Mouse (Mus musculus): ENCODE measurements around the gene 9130230L23Rik.

The 9130230L23Rik gene

GRCm38 (mm10) chr5:66027206-66027605 lies 23.1 kb upstream of the 9130230L23Rik start:
- TF ChIP-seq GATA4 (IDR thresholded peaks at IDR 0.05; ENCODE audit: insufficient replicate concordance, low read length), result no peak

GRCm38 (mm10) chr5:66026796-66027195 lies 22.7 kb upstream of the 9130230L23Rik start:
- no peak for TF ChIP-seq GATA4 (IDR thresholded peaks at IDR 0.05; ENCODE audit: insufficient replicate concordance, low read length)

- no peak for TF ChIP-seq GATA4 (IDR thresholded peaks at IDR 0.05; ENCODE audit: insufficient replicate concordance, low read length)
Measured at GRCm38 (mm10) chr5:66015449-66015961, 11.4 kb upstream of the 9130230L23Rik start.

DNA sequence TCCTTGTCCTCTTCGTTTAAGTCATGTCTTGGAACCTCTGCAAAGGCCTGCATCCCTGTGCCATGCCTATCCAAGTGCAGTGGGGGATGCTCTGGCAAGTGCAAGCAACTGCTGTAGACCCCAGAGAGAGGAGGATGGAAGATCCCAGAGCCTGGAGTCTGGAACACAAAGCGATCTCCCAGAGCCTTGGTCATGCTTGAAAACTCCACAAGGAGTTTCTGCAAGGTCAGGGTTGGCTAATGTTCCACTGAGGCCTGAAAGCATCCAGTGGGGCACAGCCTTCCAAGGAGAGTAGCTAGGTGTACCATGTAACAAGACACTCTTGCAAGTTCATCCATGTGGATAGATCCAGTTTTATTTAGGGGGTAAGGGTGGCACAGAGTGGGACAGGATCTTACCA lies 10.4 kb upstream of the 9130230L23Rik start:
- TF ChIP-seq GATA4 (IDR thresholded peaks at IDR 0.05; ENCODE audit: insufficient replicate concordance, low read length), result no peak

DNA sequence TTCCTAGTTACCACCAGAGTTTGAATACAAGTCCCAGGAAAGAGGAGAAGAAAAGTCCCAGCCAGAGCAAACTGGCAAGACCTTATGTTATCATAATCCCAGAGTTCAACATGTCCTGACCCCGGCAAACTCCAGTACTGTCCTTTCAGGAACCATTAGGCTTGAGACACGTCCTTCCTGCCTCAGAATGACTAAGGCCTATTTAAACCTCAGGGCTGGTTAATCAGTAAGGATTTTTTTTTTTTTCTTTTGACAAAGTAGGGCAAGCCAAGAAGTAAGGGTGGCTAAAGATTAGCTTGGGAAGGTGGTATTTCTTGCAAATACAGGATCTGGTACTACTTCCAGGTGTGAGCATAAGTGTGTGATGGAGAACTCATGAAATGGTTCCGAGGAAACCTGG lies 9.9 kb upstream of the 9130230L23Rik start:
- no peak for TF ChIP-seq GATA4 (IDR thresholded peaks at IDR 0.05; ENCODE audit: insufficient replicate concordance, low read length)

GRCm38 (mm10) chr5:66008245-66008967 lies 4.3 kb upstream of the 9130230L23Rik start:
- TF ChIP-seq GATA4 (IDR thresholded peaks at IDR 0.05; ENCODE audit: insufficient replicate concordance, low read length), result no peak

DNA sequence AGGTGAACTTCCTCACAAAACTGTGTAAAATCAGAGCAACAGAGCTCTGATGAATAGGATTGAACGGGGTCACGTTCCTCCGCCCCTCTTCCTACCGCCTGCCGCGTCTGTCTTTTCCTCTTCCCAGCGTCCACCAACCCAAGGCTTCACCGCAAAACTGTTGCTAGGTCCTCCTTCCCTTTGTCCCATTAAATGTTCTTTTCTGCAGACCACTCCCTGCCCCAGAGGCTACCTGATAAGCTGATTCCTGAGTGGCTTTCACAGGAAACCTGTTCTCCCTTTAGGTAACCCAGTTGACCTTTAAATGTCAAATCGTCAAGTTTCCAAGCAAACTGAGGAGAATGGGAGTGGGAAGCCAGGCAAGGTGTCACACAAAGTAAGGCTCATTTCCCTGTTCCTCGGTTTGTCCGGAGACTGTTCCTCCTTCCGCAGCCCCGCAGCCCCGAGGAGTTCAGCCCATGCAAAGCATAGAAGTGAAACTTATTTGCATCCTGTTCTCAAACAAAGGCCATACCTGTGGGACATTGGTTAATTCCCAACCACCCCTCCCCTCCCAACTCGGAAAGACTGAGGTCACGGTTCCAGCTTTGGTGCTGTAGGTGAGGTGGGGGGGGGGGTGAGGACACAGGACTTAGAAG lies 1.1 kb upstream of the 9130230L23Rik start:
- no peak for TF ChIP-seq GATA4 (IDR thresholded peaks at IDR 0.05; ENCODE audit: insufficient replicate concordance, low read length)

DNA sequence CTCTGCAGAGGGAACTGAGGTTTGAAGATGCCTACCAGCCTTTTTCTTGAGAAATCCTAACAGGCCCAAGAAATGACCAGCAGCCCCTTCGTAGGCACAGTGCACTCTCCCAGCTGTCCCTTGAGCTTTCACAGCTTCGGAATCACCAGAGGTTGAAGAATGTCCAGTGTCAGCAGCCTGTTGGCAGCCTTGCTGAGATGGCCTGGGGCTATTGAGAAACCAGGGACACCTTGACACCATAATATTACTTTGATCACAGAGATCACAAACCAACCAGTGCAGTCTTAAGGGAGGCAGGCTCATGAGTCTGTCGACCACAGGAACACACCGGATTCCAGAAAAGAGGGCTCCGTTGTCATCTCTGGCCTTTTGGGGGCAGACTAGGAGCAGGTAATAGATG lies 2.9 kb downstream of the 9130230L23Rik start:
- TF ChIP-seq GATA4 (IDR thresholded peaks at IDR 0.05; ENCODE audit: insufficient replicate concordance, low read length), result no peak

DNA sequence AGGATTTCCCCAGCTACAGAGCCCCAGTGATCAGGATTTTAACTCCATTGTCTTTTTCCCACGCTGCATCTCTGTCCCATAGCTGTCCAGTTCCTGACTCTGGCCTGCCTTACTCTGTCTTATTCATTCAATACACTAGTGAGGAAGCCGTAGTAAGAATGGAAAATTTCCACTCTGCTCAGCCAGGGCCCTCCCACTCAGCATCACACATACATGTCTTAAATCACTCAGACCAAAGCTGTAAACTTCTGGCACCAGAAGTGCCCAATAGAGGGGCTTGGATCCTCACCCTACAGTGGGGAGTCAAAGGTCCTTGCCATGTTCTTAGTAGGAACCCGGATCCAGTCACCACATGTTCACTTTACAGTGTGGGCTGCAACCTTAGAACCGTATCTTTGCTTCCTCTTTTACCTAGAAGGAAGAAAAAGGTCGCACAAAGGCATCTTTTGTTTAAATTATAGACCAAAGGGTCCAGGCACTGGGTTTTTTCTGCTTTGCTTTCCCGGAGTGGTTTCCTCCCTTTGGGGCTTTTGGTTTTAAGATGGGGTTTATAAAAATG lies 3.4 kb downstream of the 9130230L23Rik start:
- no peak for TF ChIP-seq GATA4 (IDR thresholded peaks at IDR 0.05; ENCODE audit: insufficient replicate concordance, low read length)

DNA sequence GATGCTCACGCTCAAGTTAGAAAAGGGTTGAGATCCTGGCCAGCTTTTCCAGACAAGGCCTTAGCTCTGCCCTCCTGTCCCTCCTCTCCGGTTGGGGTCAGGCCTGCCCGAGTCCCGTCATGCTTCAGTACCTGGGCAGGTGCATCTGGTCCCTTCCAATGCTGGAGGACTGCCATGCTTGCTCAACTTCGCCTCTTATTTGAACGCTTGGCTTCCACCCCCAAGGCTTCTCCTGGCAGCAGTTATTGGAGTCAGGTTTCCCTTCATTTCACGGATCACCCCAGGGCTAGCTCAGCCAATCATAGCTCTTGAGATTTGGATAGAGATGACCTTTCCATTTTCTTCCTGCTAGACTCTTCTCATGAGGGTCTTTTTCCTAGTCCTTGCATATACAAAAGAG lies 4.0 kb downstream of the 9130230L23Rik start:
- no peak for TF ChIP-seq GATA4 (IDR thresholded peaks at IDR 0.05; ENCODE audit: insufficient replicate concordance, low read length)

GRCm38 (mm10) chr5:65999106-65999505 lies 5.0 kb downstream of the 9130230L23Rik start:
- no peak for TF ChIP-seq GATA4 (IDR thresholded peaks at IDR 0.05; ENCODE audit: insufficient replicate concordance, low read length)

DNA sequence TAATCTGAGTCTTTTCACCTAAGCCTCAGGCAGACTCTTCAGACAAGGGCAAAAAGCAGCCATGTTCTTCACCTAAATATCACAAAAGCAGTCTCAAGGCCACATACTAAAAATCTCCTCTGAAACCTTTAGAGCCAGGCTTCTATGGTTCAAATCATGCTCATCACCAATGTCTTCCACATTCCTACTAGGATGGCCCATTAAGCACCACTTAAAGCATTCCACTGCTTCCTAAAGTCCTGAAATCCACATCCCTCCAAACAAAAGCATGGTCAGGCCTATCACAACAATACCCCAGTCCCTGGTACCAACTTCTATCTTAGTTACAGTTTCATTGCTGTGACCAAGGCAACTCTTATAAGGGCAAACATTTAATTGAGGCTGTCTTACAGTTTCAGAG lies 6.3 kb downstream of the 9130230L23Rik start:
- no peak for TF ChIP-seq GATA4 (IDR thresholded peaks at IDR 0.05; ENCODE audit: insufficient replicate concordance, low read length)

- TF ChIP-seq GATA4 (IDR thresholded peaks at IDR 0.05; ENCODE audit: insufficient replicate concordance, low read length), result no peak
Measured at GRCm38 (mm10) chr5:65994643-65995042, 9.4 kb downstream of the 9130230L23Rik start.

GRCm38 (mm10) chr5:65991191-65991590 lies 12.9 kb downstream of the 9130230L23Rik start:
- no peak for TF ChIP-seq GATA4 (IDR thresholded peaks at IDR 0.05; ENCODE audit: insufficient replicate concordance, low read length)

- no peak for TF ChIP-seq GATA4 (IDR thresholded peaks at IDR 0.05; ENCODE audit: insufficient replicate concordance, low read length)
Measured at GRCm38 (mm10) chr5:65986426-65986825, 17.7 kb downstream of the 9130230L23Rik start.

DNA sequence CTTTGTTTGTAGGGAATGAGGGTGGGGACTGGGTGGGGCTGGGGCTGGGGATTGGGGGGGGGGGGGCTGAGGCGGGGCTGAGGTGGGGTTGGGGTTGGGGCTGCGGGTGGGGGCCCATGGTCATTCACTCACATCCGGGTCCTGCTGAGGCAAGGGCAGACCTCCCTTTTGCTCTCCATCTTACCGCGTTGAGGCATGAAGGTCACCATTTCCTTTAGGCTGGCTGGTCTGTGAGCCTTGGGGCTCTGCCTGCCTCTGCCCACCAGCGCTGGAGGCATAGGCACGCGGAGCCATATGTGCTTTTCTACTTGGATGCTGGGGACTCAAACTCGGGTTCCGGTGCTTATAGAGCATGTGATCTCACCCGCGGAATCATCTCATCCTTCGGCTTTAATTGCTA lies 28.4 kb downstream of the 9130230L23Rik start:
- TF ChIP-seq GATA4 (IDR thresholded peaks at IDR 0.05; ENCODE audit: insufficient replicate concordance, low read length), result no peak

Data from liver, adult (tissue).